Mouse (Mus musculus) brain, embryonic 14.5 days (tissue): ENCODE measurements around the gene Il17f.

ENCODE experiments used
- CTCF ChIP-seq: fragments of 200-500 bp; IDR thresholded peaks from 2 replicates; pipeline ENCODE4 v1.5.1; 2012; ENCODE audit warnings: inconsistent platforms, mild to moderate bottlenecking, moderate library complexity, borderline replicate concordance; ENCODE audit not compliant: insufficient read depth, insufficient read length; ENCODE audit errors: extremely low read depth
- POLR2A ChIP-seq: fragments of 200-500 bp; IDR thresholded peaks from 2 replicates; pipeline ENCODE4 v1.6.1; 2012; ENCODE audit warnings: mild to moderate bottlenecking, inconsistent platforms, borderline replicate concordance; ENCODE audit not compliant: poor library complexity, insufficient read depth, insufficient read length, severe bottlenecking; ENCODE audit errors: extremely low read depth

- no peak for TF ChIP-seq CTCF
- TF ChIP-seq POLR2A, result no peak
Measured at GRCm38 (mm10) chr1:20804526-20804925, 14.1 kb upstream of the Il17f start.
